ENCODE assay signal across 8 mouse cellular contexts in the genomic region with DNA sequence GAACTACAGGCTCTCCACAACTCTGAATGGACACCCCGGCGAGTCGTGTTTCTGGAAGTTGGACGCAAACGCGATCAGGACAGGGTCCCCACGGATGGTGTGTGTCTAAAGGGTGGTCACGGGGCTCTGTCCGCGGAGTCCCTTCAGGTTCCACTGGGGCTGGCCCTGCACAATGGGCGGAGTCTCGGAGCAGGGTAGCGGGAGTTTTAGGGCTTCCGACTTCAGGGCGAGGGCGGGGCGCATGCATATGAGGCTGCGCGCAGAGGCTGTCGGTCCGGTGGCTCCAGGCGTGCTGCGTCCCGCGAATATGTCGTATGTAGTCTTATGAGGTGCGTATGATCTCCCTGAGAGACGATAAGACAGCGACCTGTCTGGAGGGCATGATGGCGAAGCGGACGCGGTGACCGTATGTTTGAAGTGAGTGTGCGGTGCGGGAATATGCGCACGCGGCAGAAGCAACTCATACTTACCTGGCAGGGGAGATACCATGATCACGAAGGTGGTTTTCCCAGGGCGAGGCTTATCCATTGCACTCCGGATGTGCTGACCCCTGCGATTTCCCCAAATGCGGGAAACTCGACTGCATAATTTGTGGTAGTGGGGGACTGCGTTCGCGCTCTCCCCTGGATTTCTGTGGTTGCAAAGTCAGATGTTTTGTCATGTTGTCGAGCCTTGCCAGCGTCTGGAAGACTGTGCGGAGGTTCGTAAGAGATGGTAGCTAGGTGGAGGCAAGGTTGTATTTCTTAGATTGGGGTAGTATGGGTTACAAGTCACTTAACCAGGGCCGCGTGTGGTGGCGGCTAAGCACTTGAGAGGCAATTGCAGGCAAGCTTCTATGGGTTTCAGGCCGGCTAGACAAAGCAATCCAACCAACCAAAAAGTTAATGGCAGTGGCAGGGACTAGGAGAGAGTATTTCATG. TPM values are rescaled to one million over a fixed set of nuclear protein-coding genes. Genes with fewer than 3 reads are reported as not detected.
ATAC-seq lines count a peak whose summit lies in the region.
"Not testable (repeated sequence)": the region's sequence is repeated elsewhere in the genome, so short reads cannot be mapped to it uniquely, and the experiment has no call there.

No protein-coding gene starts in this region.

- not testable (repeated sequence) for H3K4me3 ChIP-seq in forebrain, embryonic 13.5 days; heart, embryonic 15.5 days; limb, embryonic 13.5 days; lung, embryonic 15.5 days; midbrain, embryonic 16.5 days (ENCODE audit: low read depth, low read length); stomach, embryonic 16.5 days (replicated peaks; ENCODE audit: low read length)

- H3K27me3 ChIP-seq in forebrain, embryonic 13.5 days; heart, embryonic 15.5 days; limb, embryonic 13.5 days; lung, embryonic 15.5 days; midbrain, embryonic 16.5 days (ENCODE audit: control insufficient read depth, insufficient read depth, low read depth, low read length); stomach, embryonic 16.5 days (ENCODE audit: control insufficient read depth, insufficient read depth, low read length): not testable (repeated sequence)

- H3K9me3 ChIP-seq in forebrain, embryonic 13.5 days (replicated peaks); heart, embryonic 15.5 days (replicated peaks); limb, embryonic 13.5 days; lung, embryonic 15.5 days; midbrain, embryonic 16.5 days (replicated peaks; ENCODE audit: control insufficient read depth, low read length, poor library complexity, severe bottlenecking); stomach, embryonic 16.5 days (replicated peaks; ENCODE audit: control insufficient read depth, low read length): not testable (repeated sequence)

- not testable (repeated sequence) for H3K4me2 ChIP-seq in forebrain, embryonic 13.5 days; heart, embryonic 15.5 days; limb, embryonic 13.5 days (replicated peaks); lung, embryonic 15.5 days; midbrain, embryonic 16.5 days (ENCODE audit: low read length); stomach, embryonic 16.5 days (ENCODE audit: low read depth, low read length)

- not testable (repeated sequence) for H3K36me3 ChIP-seq in forebrain, embryonic 13.5 days (ENCODE audit: poor library complexity, severe bottlenecking); heart, embryonic 15.5 days; limb, embryonic 13.5 days; lung, embryonic 15.5 days; midbrain, embryonic 16.5 days (ENCODE audit: control insufficient read depth, insufficient read depth, low read length); stomach, embryonic 16.5 days (ENCODE audit: control insufficient read depth, insufficient read depth, low read length)

- H3K4me1 ChIP-seq in forebrain, embryonic 13.5 days; heart, embryonic 15.5 days (replicated peaks); limb, embryonic 13.5 days; lung, embryonic 15.5 days; midbrain, embryonic 16.5 days (ENCODE audit: control insufficient read depth, insufficient read depth, low read length); stomach, embryonic 16.5 days (ENCODE audit: control insufficient read depth, insufficient read depth, low read length): not testable (repeated sequence)

- not testable (repeated sequence) for H3K27ac ChIP-seq in forebrain, embryonic 13.5 days; heart, embryonic 15.5 days; limb, embryonic 13.5 days; lung, embryonic 15.5 days; midbrain, embryonic 16.5 days (ENCODE audit: low read length); stomach, embryonic 16.5 days (ENCODE audit: low read length)

- not testable (repeated sequence) for H3K9ac ChIP-seq in forebrain, embryonic 13.5 days; heart, embryonic 15.5 days; limb, embryonic 13.5 days; lung, embryonic 15.5 days; midbrain, embryonic 16.5 days (ENCODE audit: low read depth, low read length); stomach, embryonic 16.5 days (ENCODE audit: low read length)

- ATAC-seq in cerebellum, adult (ENCODE audit: insufficient number of reproducible peaks, low FRiP score, low TSS enrichment), result peak; percentile 94
- peak; percentile 93 for ATAC-seq in forebrain, embryonic 13.5 days
- ATAC-seq in heart, embryonic 15.5 days (replicated peaks; ENCODE audit: insufficient number of reproducible peaks, insufficient read depth, low FRiP score, low read depth), result peak; percentile 90
- ATAC-seq in inflammation-experienced regulatory T-cells, adult 6 months, result peak; percentile 81
- peak; percentile 93 for ATAC-seq in limb, embryonic 13.5 days (ENCODE audit: low FRiP score, low read depth)
- ATAC-seq in lung, embryonic 15.5 days (ENCODE audit: borderline replicate concordance, extremely low read depth, low FRiP score, low TSS enrichment), result peak; percentile 94
- ATAC-seq in midbrain, embryonic 16.5 days, result peak; percentile 92
- ATAC-seq in stomach, embryonic 16.5 days (ENCODE audit: insufficient read depth, low FRiP score), result peak; percentile 94

- WGBS in forebrain, embryonic 13.5 days, result no CpG with 5 or more reads among the region's 56 CpGs
- no CpG with 5 or more reads among the region's 56 CpGs for WGBS in heart, embryonic 15.5 days
- WGBS in limb, embryonic 13.5 days, result no CpG with 5 or more reads among the region's 56 CpGs
- no CpG with 5 or more reads among the region's 56 CpGs for WGBS in lung, embryonic 15.5 days
- no CpG with 5 or more reads among the region's 56 CpGs for WGBS in midbrain, embryonic 16.5 days
- no CpG with 5 or more reads among the region's 56 CpGs for WGBS in stomach, embryonic 16.5 days

RNA-seq across cellular contexts. Expression of gene Eapp, which starts 33.7 kb away (rescaled TPM):
- polyA plus RNA-seq in forebrain, embryonic 13.5 days (2015; fragmentation: Nextera tagmentation; extraction: Ambion mirVana), result 89.6 and 106 TPM in 2 replicates
- polyA plus RNA-seq in heart, embryonic 15.5 days (2015; fragmentation: Nextera tagmentation; extraction: Ambion mirVana), result 47.8 and 50.6 TPM in 2 replicates
- polyA plus RNA-seq in inflammation-experienced regulatory T-cells, adult 6 months (2017; shearing (Covaris generic)), result 100 to 1,000 TPM; 126 to 159 (median 145) TPM
- polyA plus RNA-seq in limb, embryonic 13.5 days (2015; fragmentation: Nextera tagmentation; extraction: Ambion mirVana), result 72.8 and 79.7 TPM in 2 replicates
- polyA plus RNA-seq in lung, embryonic 15.5 days (2015; fragmentation: Nextera tagmentation; extraction: Ambion mirVana), result 54.9 and 57.5 TPM in 2 replicates
- 82.1 and 84.0 TPM in 2 replicates for polyA plus RNA-seq in midbrain, embryonic 16.5 days (2015; fragmentation: Nextera tagmentation; extraction: Ambion mirVana)
- 51.9 and 57.0 TPM in 2 replicates for polyA plus RNA-seq in stomach, embryonic 16.5 days (2015; fragmentation: Nextera tagmentation; extraction: Ambion mirVana)
